Mouse (Mus musculus) forebrain, embryonic 13.5 days (tissue): ENCODE measurements around the gene Commd8. TPM values are rescaled to one million over a fixed set of nuclear protein-coding genes. Genes with fewer than 3 reads are reported as not detected.

Experiments
- ATAC-seq: fragments of 200-750 bp; cut with Nextera tagmentation; 2 replicates; pipeline ENCODE4 v1.8.0; 2017
- H3K27ac ChIP-seq: fragments of 300-500 bp; sonication (generic); 2 replicates; pipeline ENCODE4 v1.5.1; 2015; ENCODE audit warnings: inconsistent platforms, mild to moderate bottlenecking, moderate library complexity
- H3K27me3 ChIP-seq: fragments of 300-500 bp; sonication (generic); 2 replicates; pipeline ENCODE4 v1.6.1; 2015; ENCODE audit warnings: mild to moderate bottlenecking, inconsistent platforms
- H3K36me3 ChIP-seq: fragments of 300-500 bp; sonication (generic); 2 replicates; pipeline ENCODE4 v1.6.1; 2015; ENCODE audit warnings: mild to moderate bottlenecking, inconsistent platforms; ENCODE audit not compliant: poor library complexity, severe bottlenecking
- H3K4me1 ChIP-seq: fragments of 300-500 bp; sonication (generic); 2 replicates; pipeline ENCODE4 v1.6.1; 2015; ENCODE audit warnings: inconsistent platforms
- H3K4me2 ChIP-seq: fragments of 300-500 bp; sonication (generic); 2 replicates; pipeline ENCODE4 v1.6.1; 2015; ENCODE audit warnings: inconsistent platforms, mild to moderate bottlenecking, moderate library complexity
- H3K4me3 ChIP-seq: fragments of 300-500 bp; sonication (generic); 2 replicates; pipeline ENCODE4 v1.5.1; 2015; ENCODE audit warnings: mild to moderate bottlenecking, inconsistent platforms
- H3K9ac ChIP-seq: fragments of 300-500 bp; sonication (generic); 2 replicates; pipeline ENCODE4 v1.6.1; 2015; ENCODE audit warnings: mild to moderate bottlenecking, inconsistent platforms
- H3K9me3 ChIP-seq: fragments of 300-500 bp; sonication (generic); replicated peaks from 2 replicates; pipeline ENCODE4 v1.6.1; 2016; ENCODE audit warnings: inconsistent platforms
- WGBS: fragments of 180-500 bp; shearing (Covaris S2); methylation state at CpG from one replicate; pipeline ENCODE4 v1.1.7; 2015; 5-methylcytosine and 5-hydroxymethylcytosine counted together
- polyA plus RNA-seq: library from polyadenylated mRNA; unstranded; fragments of >200 nt; fragmentation: Nextera tagmentation; extraction: Ambion mirVana; gene quantifications from 2 replicates; pipeline ENCODE4 v1.2.1, GENCODE M21; 2015

The Commd8 gene
- polyA plus RNA-seq, result 157 and 167 TPM in 2 replicates

- WGBS, result under 1% methylated on average over 38 of the region's 38 CpGs
These were observed at the start of gene Commd8 for GRCm38 (mm10) chr5:72167594-72168284. Gene Commd8 (minus strand): TSS chr5:72168189.

GRCm38 (mm10) chr5:72211741-72212140 lies 43.8 kb upstream of the Commd8 start:
- WGBS, result 74% methylated on average over 18 of the region's 18 CpGs
- Histone ChIP-seq H3K36me3 (no peaks in the 10 kb centered on the region), H3K27me3 (no peaks in the 10 kb centered on the region), H3K4me3 (no peak overlapping the region), H3K4me1 (no peaks in the 10 kb centered on the region), H3K9ac (no peak overlapping the region), H3K27ac (no peak overlapping the region), H3K9me3 (no peaks in the 10 kb centered on the region), H3K4me2 (no peak overlapping the region)
- ATAC-seq, result no peak

More at GRCm38 (mm10) chr5:72167594-72168284, at the start of gene Commd8:
- H3K9ac ChIP-seq, result peak within 1 kb of the TSS; percentile 80
- peaks cover 7% of the 10 kb centered on the region for H3K36me3 ChIP-seq
- 0 out of 2 replicates have a peak within 1 kb of the TSS, but pooled peaks have one; percentile 48 for H3K27ac ChIP-seq
- peaks cover 15% of the 10 kb centered on the region for H3K4me1 ChIP-seq
- peak; percentile 96 for ATAC-seq
- no peaks in the 10 kb centered on the region for H3K9me3 ChIP-seq
- peak within 1 kb of the TSS; percentile 75 for H3K4me3 ChIP-seq
- H3K4me2 ChIP-seq, result peak within 1 kb of the TSS; percentile 76
- no peaks in the 10 kb centered on the region for H3K27me3 ChIP-seq

- H3K27me3 ChIP-seq, result no peaks in the 10 kb centered on the region
- no peak overlapping the region for H3K4me2 ChIP-seq
- no peak overlapping the region for H3K9ac ChIP-seq
- ATAC-seq, result no peak
- no peaks in the 10 kb centered on the region for H3K36me3 ChIP-seq
- H3K4me3 ChIP-seq, result no peak overlapping the region
- H3K4me1 ChIP-seq, result no peaks in the 10 kb centered on the region
- WGBS, result 66% methylated on average over 5 of the region's 5 CpGs
- H3K27ac ChIP-seq, result no peak overlapping the region
- H3K9me3 ChIP-seq, result no peaks in the 10 kb centered on the region
These were observed 42.8 kb upstream of the Commd8 start for GRCm38 (mm10) chr5:72210812-72211139.

- no peak overlapping the region for H3K4me3 ChIP-seq
- no peak for ATAC-seq
- WGBS, result 67% methylated on average over 13 of the region's 13 CpGs
These were observed 42.3 kb upstream of the Commd8 start for GRCm38 (mm10) chr5:72210123-72210811.

GRCm38 (mm10) chr5:72208515-72208914 lies 40.5 kb upstream of the Commd8 start:
- H3K4me3 ChIP-seq, result no peak overlapping the region
- H3K27me3 ChIP-seq, result no peaks in the 10 kb centered on the region
- H3K36me3 ChIP-seq, result no peaks in the 10 kb centered on the region
- WGBS, result 91% methylated on average over 1 of the region's 1 CpGs
- H3K9ac ChIP-seq, result no peak overlapping the region
- ATAC-seq, result no peak
- H3K4me2 ChIP-seq, result no peak overlapping the region
- H3K9me3 ChIP-seq, result no peaks in the 10 kb centered on the region
- no peak overlapping the region for H3K27ac ChIP-seq
- no peaks in the 10 kb centered on the region for H3K4me1 ChIP-seq

More at GRCm38 (mm10) chr5:72210123-72210811, 42.3 kb upstream of the Commd8 start:
- H3K9ac ChIP-seq, result no peak overlapping the region
- H3K4me1 ChIP-seq, result no peaks in the 10 kb centered on the region
- H3K4me2 ChIP-seq, result no peak overlapping the region
- no peaks in the 10 kb centered on the region for H3K36me3 ChIP-seq
- H3K27ac ChIP-seq, result no peak overlapping the region
- H3K9me3 ChIP-seq, result no peaks in the 10 kb centered on the region
- no peaks in the 10 kb centered on the region for H3K27me3 ChIP-seq

- Histone ChIP-seq H3K4me2 (no peak overlapping the region), H3K9me3 (no peaks in the 10 kb centered on the region), H3K4me3 (no peak overlapping the region), H3K27me3 (no peaks in the 10 kb centered on the region), H3K36me3 (no peaks in the 10 kb centered on the region), H3K4me1 (0 out of 2 replicates have a peak, but pooled peaks cover 6% of the 10 kb centered on the region), H3K27ac (no peak overlapping the region), H3K9ac (no peak overlapping the region)
- ATAC-seq, result no peak
- 92% methylated on average over 5 of the region's 5 CpGs for WGBS
These were observed 37.3 kb upstream of the Commd8 start for GRCm38 (mm10) chr5:72205271-72205670.

- H3K4me1 ChIP-seq, result 0 out of 2 replicates have a peak, but pooled peaks cover 6% of the 10 kb centered on the region
- no peak overlapping the region for H3K27ac ChIP-seq
- no peak overlapping the region for H3K9ac ChIP-seq
- no peak overlapping the region for H3K4me3 ChIP-seq
- no peak for ATAC-seq
- no peaks in the 10 kb centered on the region for H3K27me3 ChIP-seq
- no peaks in the 10 kb centered on the region for H3K36me3 ChIP-seq
- H3K4me2 ChIP-seq, result no peak overlapping the region
- 79% methylated on average over 2 of the region's 2 CpGs for WGBS
- no peaks in the 10 kb centered on the region for H3K9me3 ChIP-seq
These were observed 36.5 kb upstream of the Commd8 start for GRCm38 (mm10) chr5:72204507-72204906.

GRCm38 (mm10) chr5:72203734-72204073 lies 35.7 kb upstream of the Commd8 start:
- Histone ChIP-seq H3K9me3 (no peaks in the 10 kb centered on the region), H3K4me1 (0 out of 2 replicates have a peak, but pooled peaks cover 6% of the 10 kb centered on the region), H3K4me3 (peak overlapping the region; percentile 57), H3K36me3 (no peaks in the 10 kb centered on the region), H3K27me3 (no peaks in the 10 kb centered on the region), H3K27ac (no peak overlapping the region), H3K4me2 (peak overlapping the region; percentile 88), H3K9ac (peak overlapping the region; percentile 66)
- ATAC-seq, result no peak
- WGBS, result 10% methylated on average over 10 of the region's 10 CpGs

- ATAC-seq, result peak; percentile 99
- Histone ChIP-seq H3K4me3 (peak overlapping the region; percentile 57), H3K4me1 (0 out of 2 replicates have a peak, but pooled peaks cover 6% of the 10 kb centered on the region), H3K9ac (peak overlapping the region; percentile 66), H3K4me2 (peak overlapping the region; percentile 88), H3K36me3 (no peaks in the 10 kb centered on the region), H3K27ac (no peak overlapping the region), H3K27me3 (no peaks in the 10 kb centered on the region), H3K9me3 (no peaks in the 10 kb centered on the region)
- under 1% methylated on average over 32 of the region's 32 CpGs for WGBS
These were observed 35.2 kb upstream of the Commd8 start for GRCm38 (mm10) chr5:72203028-72203733.

- ATAC-seq, result no peak
- Histone ChIP-seq H3K36me3 (no peaks in the 10 kb centered on the region), H3K27me3 (no peaks in the 10 kb centered on the region), H3K9ac (no peak overlapping the region), H3K9me3 (no peaks in the 10 kb centered on the region), H3K27ac (no peak overlapping the region), H3K4me3 (no peak overlapping the region), H3K4me2 (peak overlapping the region; percentile 32), H3K4me1 (0 out of 2 replicates have a peak, but pooled peaks cover 6% of the 10 kb centered on the region)
- 40% methylated on average over 10 of the region's 10 CpGs for WGBS
These were observed 34.0 kb upstream of the Commd8 start for GRCm38 (mm10) chr5:72202016-72202415.

- ATAC-seq, result 0 out of 2 replicates have a peak, but pooled peaks have one; percentile 15
- 0 out of 2 replicates have a peak, but pooled peaks cover 6% of the 10 kb centered on the region for H3K4me1 ChIP-seq
- 26% methylated on average over 7 of the region's 7 CpGs for WGBS
These were observed 33.6 kb upstream of the Commd8 start for GRCm38 (mm10) chr5:72201600-72201999.

GRCm38 (mm10) chr5:72195442-72195841 lies 27.5 kb upstream of the Commd8 start:
- Histone ChIP-seq H3K9me3 (no peaks in the 10 kb centered on the region), H3K27me3 (no peaks in the 10 kb centered on the region), H3K4me3 (no peak overlapping the region), H3K4me2 (no peak overlapping the region), H3K4me1 (no peaks in the 10 kb centered on the region), H3K9ac (no peak overlapping the region), H3K36me3 (no peaks in the 10 kb centered on the region), H3K27ac (no peak overlapping the region)
- ATAC-seq, result no peak
- 89% methylated on average over 1 of the region's 1 CpGs for WGBS

More at GRCm38 (mm10) chr5:72201600-72201999, 33.6 kb upstream of the Commd8 start:
- H3K9ac ChIP-seq, result no peak overlapping the region
- no peaks in the 10 kb centered on the region for H3K27me3 ChIP-seq
- no peak overlapping the region for H3K27ac ChIP-seq
- H3K4me3 ChIP-seq, result no peak overlapping the region
- no peaks in the 10 kb centered on the region for H3K36me3 ChIP-seq
- peak overlapping the region; percentile 32 for H3K4me2 ChIP-seq
- no peaks in the 10 kb centered on the region for H3K9me3 ChIP-seq
